Mouse (Mus musculus): ENCODE results near the gene Trf.

Trf gene

GRCm38 (mm10) chr9:103230151-103230951 is at the start of gene Trf, which contains the start of gene Gm20425:
Gene Trf (minus strand): TSS chr9:103230444.
Gene Gm20425 (minus strand): TSS chr9:103230307.
- no peak for DNase-seq (ENCODE audit: low spot score)

DNA sequence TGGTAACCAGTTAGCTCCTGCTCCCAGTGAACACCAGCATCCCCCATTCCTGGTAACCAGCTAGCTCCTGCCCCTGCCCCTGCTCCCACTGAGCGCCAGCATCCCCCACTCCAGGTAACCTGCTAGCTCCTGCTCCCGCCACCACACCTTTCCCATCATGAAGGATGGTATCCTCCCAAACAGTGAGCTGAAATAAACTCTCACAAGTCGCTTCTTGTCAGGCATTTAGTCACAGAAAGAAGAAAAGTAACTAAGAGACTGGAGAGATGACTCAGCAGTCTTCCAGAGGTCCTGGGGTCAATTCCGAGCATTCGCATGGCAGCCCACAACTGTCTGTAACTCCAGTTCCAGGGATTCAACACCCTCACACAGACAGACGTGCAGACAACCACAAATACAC is 46.6 kb upstream of the Trf start:
- DNase-seq (ENCODE audit: low spot score) = no peak

DNA sequence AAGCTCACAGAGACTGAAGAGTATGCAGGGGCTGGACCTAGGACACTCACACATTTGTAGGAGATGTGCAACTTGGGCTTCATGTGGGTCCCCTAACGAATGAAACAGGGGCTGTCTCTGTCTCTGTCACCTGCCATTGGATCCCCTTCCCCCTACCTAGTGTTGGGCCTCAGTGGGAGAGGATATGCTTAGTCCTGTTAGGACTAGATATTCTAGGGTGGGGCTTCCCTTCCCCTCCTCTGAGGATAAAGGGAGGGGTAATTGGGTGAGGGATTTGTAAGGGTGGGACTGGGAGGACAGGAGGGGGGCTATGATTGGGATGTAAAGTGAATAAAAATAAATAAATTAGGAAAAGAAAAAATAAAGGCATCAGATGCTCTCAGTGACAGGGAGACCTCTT is 45.4 kb upstream of the Trf start:
- DNase-seq (ENCODE audit: low spot score) = no peak

- DNase-seq (ENCODE audit: low spot score) = no peak
Measured at GRCm38 (mm10) chr9:103274819-103275218, 44.6 kb upstream of the Trf start.

- no peak for DNase-seq (ENCODE audit: low spot score)
Measured at GRCm38 (mm10) chr9:103271104-103271503, 40.9 kb upstream of the Trf start.

- DNase-seq (ENCODE audit: low spot score) = no peak
Measured at GRCm38 (mm10) chr9:103265778-103266177, 35.5 kb upstream of the Trf start.

- DNase-seq (ENCODE audit: low spot score) = no peak
Measured at GRCm38 (mm10) chr9:103252906-103253305, 22.7 kb upstream of the Trf start.

DNA sequence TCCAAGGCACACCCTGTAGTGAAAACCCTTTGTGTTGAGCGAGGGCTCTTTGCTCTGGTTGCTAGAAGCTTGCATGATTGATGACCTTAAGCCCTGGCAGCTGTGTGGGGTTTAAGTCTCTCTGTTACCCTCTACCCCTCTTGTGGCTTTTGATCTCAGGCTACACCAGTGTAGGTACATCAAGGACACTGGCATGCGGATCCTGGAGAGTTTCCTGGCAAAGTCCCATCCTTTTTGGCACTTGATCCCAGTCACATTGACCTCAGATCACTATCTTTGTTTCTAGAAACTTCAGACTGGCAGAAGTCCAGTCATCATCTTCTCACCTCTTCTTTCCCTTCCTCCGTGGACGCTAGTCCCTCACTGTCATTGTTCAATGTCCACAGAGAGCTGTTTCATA is 18.4 kb upstream of the Trf start:
- DNase-seq (ENCODE audit: low spot score) = no peak

- peak; percentile 41 for DNase-seq (ENCODE audit: low spot score)
Measured at GRCm38 (mm10) chr9:103246526-103247168, 16.4 kb upstream of the Trf start.

DNA sequence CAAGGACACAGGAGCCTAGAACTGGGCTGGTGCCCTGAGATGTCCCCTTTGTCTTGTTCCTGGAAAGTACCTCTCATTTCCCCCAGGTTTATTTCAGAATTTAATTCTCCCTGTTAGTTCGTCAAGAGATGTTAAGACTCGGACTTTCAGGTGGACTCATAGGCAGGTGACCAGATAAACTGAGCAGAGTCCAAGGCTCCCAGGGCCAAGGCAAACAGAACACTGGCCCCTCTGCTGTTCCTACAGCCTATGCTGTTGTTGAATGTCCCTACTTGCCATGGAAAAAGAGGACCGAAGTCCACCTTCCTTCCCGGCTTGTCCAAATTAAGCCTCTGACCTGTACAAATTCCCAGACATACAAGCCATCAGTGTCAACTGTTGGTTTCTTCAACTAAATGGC is 13.4 kb upstream of the Trf start:
- DNase-seq (ENCODE audit: low spot score) = no peak

- no peak for DNase-seq (ENCODE audit: low spot score)
Measured at GRCm38 (mm10) chr9:103241206-103241605, 11.0 kb upstream of the Trf start.

- DNase-seq (ENCODE audit: low spot score) = no peak
Measured at GRCm38 (mm10) chr9:103239471-103239870, 9.2 kb upstream of the Trf start.

GRCm38 (mm10) chr9:103234565-103235165 is 4.4 kb upstream of the Trf start:
- no peak for DNase-seq (ENCODE audit: low spot score)

DNA sequence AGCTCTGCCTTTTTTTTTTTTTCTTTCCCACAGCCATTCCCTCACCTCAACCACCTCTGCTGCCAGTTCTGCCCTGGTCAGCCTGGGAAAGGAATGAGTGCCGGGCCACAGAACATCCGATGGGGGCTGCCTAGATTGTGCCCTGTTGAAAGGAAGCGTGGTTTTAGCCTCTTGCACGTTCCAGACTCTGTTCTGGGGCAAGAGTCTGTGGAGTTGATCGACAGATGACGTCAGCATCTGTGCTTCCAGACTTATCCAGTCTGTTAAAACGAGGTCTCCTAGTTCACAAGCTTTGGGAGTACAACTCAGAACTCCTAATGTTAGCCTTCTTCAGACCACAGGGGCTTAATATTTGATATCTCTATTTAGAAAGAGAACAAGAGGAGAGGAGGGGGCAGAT is 3.8 kb upstream of the Trf start:
- no peak for DNase-seq (ENCODE audit: low spot score)

GRCm38 (mm10) chr9:103233006-103233395 is 2.8 kb upstream of the Trf start:
- no peak for DNase-seq (ENCODE audit: low spot score)

- DNase-seq (ENCODE audit: low spot score) = no peak
Measured at GRCm38 (mm10) chr9:103232232-103233005, 2.2 kb upstream of the Trf start.

DNA sequence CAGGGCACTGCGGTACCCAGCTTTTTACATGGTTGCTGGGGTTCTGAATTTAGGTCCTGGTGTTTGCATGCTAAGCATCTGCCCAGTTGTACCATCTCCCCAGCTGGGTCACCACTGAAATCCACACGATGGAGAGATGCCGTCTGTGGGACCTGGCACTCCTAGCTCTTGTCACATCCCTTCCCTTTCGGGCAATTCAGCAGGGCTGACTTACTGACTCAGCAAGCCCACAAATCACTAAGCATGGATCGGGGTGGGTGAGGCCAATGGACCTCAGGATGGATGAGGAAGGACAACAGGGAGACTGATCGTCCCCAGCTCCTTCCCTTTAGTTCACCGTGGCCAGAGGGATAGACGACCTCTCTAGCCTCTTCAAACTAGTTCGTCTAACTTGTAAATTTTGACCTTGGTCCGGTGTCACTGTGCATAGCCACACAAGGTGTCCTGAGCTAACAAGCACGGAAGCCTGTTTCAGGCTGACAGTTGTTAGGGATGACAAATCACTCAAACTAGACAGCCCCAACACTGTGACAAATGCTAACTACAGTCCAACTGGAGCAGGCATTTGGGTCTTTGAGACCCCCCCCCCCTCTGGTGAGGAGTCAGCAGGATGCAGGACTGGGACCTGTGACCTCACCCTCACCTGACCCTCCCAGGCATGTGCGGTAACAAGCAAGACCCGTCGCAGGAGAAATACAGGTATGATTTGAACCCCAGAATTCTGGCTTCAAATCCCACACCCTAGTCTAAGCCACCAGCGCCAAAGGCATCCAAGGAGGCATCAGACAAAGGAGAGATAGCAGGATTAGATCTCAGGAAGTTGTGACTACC is 992 bp downstream of the Trf start:
- DNase-seq (ENCODE audit: low spot score) = no peak

GRCm38 (mm10) chr9:103228370-103229003 is 1.8 kb downstream of the Trf start:
- DNase-seq (ENCODE audit: low spot score) = no peak

GRCm38 (mm10) chr9:103227760-103228159 is 2.5 kb downstream of the Trf start:
- no peak for DNase-seq (ENCODE audit: low spot score)

- no peak for DNase-seq (ENCODE audit: low spot score)
Measured at GRCm38 (mm10) chr9:103226806-103227205, 3.4 kb downstream of the Trf start.

DNA sequence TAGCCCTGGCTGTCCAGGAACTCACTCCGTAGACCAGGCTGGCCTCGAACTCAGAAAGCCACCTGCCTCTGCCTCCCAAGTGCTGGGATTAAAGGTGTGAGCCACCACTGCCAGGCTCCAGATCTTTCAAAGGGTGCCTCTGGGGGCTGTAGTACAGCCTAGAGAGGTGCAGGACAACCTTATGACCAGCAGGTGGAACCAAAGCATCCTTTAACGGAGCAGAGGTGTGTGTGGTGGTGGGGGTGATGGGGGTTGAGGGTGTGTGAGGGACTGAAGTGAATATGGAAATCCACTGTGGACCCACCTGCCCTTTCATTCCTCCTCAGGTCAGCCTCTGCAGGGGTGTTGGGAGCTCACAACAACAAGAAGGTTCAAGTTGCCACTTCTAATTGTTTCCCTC is 4.8 kb downstream of the Trf start:
- DNase-seq (ENCODE audit: low spot score) = no peak

All from c-Kit-positive CD71-positive TER-119-positive erythroid progenitor cells, embryonic 14.5 days (primary cell).